Mouse (Mus musculus) midbrain, embryonic 11.5 days (tissue): Measurements from ENCODE around the gene Caln1. TPM values are rescaled to one million over a fixed set of nuclear protein-coding genes. Genes with fewer than 3 reads are reported as not detected.

Source experiments
- ATAC-seq: fragments of 200-750 bp; cut with Nextera tagmentation; 2 replicates; pipeline ENCODE4 v1.8.0; 2017; ENCODE audit warnings: moderate TSS enrichment, moderate library complexity; ENCODE audit not compliant: low FRiP score
- DNase-seq: peaks from one replicate; pipeline ENCODE4 v3.0.0; 2015; ENCODE audit warnings: low spot score; ENCODE audit errors: missing footprints
- H3K27ac ChIP-seq: fragments of 300-500 bp; sonication (generic); 2 replicates; pipeline ENCODE4 v1.5.1; 2014; ENCODE audit warnings: low read depth, low read length
- H3K27me3 ChIP-seq: fragments of 300-500 bp; sonication (generic); 2 replicates; pipeline ENCODE4 v1.6.1; 2014; ENCODE audit warnings: mild to moderate bottlenecking, low read length, moderate library complexity, mixed read lengths; ENCODE audit not compliant: control insufficient read depth, insufficient read depth
- H3K36me3 ChIP-seq: fragments of 300-500 bp; sonication (generic); 2 replicates; pipeline ENCODE4 v1.6.1; 2014; ENCODE audit warnings: mild to moderate bottlenecking, low read length, moderate library complexity, mixed read lengths; ENCODE audit not compliant: control insufficient read depth, insufficient read depth
- H3K4me1 ChIP-seq: fragments of 300-500 bp; sonication (generic); 2 replicates; pipeline ENCODE4 v1.6.1; 2014; ENCODE audit warnings: low read length; ENCODE audit not compliant: control insufficient read depth, insufficient read depth
- H3K4me2 ChIP-seq: fragments of 300-500 bp; sonication (generic); 2 replicates; pipeline ENCODE4 v1.6.1; 2014; ENCODE audit warnings: mild to moderate bottlenecking, moderate library complexity
- H3K4me3 ChIP-seq: fragments of 300-500 bp; sonication (generic); 2 replicates; pipeline ENCODE4 v1.5.1; 2014; ENCODE audit warnings: low read depth, low read length
- H3K9ac ChIP-seq: fragments of 300-500 bp; sonication (generic); 2 replicates; pipeline ENCODE4 v1.6.1; 2014; ENCODE audit warnings: low read length
- H3K9me3 ChIP-seq: fragments of 300-500 bp; sonication (generic); 2 replicates; pipeline ENCODE4 v1.6.1; 2016; ENCODE audit warnings: low read length; ENCODE audit not compliant: control insufficient read depth
- WGBS: fragments of 180-500 bp; shearing (Covaris S2); extraction: QIAGEN DNeasy Blood & Tissue Kit; methylation state at CpG from one replicate; pipeline ENCODE4 v1.1.7; 2014; 5-methylcytosine and 5-hydroxymethylcytosine counted together
- polyA plus RNA-seq: library from polyadenylated mRNA; unstranded; fragments of >200 nt; fragmentation: Nextera tagmentation; extraction: Ambion mirVana; gene quantifications from 2 replicates; pipeline ENCODE4 v1.2.1, GENCODE M21; 2014

Gene Caln1
- polyA plus RNA-seq, 1 experiment from 2014 or later = 0.34 TPM

DNA sequence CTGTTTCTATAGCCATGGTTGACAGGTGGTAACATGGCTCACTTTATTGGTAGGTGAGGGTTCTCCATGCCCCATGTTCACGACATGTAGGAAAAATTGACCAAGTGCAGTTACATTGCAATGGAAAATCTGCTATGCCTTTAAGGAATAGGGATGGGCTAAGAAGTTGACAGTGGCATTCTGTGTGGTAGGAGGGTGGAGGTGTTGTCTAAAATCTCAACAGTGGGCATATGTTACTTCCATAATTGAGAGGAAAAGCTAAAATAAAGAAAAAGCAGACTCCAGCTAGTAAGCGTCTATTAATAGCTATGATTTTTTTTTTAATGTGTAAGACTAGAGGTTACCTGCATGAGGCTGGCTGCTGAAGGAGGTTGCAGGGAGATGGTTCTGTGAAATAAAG, 308.6 kb downstream of the Caln1 start:
- Histone ChIP-seq H3K9ac (no peak overlapping the region), H3K4me2 (no peak overlapping the region), H3K27me3 (no peaks in the 10 kb centered on the region), H3K27ac (no peak overlapping the region), H3K4me3 (no peak overlapping the region), H3K9me3 (no peaks in the 10 kb centered on the region), H3K4me1 (no peaks in the 10 kb centered on the region), H3K36me3 (no peaks in the 10 kb centered on the region)
- WGBS = 89% methylated on average over 2 of the region's 2 CpGs
- no peak for ATAC-seq
- DNase-seq = no peak

DNA sequence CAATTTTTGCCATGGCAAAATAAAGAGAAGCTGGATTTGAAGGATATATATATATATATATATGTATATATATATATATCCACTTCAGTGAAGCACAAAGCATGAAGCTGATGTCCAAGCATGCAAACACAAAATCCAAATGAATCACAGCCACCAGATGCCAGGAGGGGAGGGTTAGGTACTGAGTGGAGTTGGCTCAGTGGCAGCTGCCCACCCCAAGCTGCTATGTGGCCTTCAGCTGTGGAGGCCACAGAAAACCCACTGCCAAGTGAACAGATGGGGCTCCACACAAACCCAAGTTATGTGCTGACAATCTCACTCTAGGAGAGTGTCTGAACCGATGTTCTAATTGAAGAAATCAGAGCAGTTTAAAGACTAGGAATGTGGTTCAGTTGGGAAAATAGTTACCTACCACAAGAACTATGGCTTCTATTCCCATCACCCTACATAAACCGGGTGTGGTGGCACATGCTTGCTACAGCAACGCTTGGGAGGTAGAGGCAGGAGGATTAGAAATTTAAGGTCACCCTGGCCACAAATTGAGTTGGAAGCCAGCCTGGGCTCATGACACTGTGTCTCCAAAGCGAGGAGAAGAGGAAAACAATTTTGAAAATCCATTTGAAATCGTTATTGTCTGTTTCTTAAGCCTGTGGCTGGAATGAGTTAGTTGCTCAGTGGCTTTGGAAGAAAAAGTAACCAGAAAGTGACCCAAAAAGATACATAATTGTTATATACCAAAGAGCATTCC, 316.8 kb downstream of the Caln1 start:
- Histone ChIP-seq H3K9ac (no peak overlapping the region), H3K9me3 (no peaks in the 10 kb centered on the region), H3K27ac (no peak overlapping the region), H3K27me3 (no peaks in the 10 kb centered on the region), H3K4me2 (no peak overlapping the region), H3K36me3 (no peaks in the 10 kb centered on the region), H3K4me3 (no peak overlapping the region), H3K4me1 (no peaks in the 10 kb centered on the region)
- WGBS = 77% methylated on average over 5 of the region's 5 CpGs
- DNase-seq (no peak), ATAC-seq (no peak)

DNA sequence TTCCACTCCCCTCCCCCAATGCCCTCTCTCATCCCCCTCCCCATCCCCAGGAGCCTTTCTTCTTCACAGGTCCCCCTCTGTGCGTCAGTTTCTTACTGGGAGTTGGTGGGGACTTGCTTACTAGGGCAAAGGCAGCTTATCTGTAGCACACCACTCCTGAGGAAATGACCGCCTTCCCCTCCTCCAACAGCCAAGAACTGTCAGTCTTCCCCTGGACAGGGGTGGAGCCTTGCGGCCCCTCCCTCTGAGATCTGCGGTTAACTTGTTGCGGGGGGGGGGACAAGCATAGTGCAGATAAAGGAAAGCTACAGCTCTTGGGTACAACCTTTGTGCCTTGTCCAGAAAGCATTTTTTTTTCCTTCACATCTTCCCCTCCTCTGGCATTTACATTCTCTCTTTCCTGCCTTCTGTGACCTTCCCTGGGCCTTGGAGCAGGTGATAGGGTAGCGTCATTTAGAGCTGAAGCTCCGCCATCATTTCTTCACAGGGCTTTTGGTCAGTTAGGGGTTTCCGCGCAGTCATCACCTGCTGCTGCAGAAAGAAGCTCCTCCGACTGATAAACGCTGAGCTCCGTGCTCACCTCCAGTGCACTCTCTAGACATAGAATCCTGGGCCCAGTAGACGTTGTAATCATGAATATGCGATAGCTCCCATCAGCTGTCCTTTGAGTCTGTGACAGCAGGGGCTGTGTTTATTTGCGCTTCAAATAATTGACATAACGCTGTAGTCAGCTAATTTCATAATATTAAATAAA, 319.3 kb downstream of the Caln1 start:
- Histone ChIP-seq H3K27ac (no peak overlapping the region), H3K4me3 (no peak overlapping the region), H3K27me3 (no peaks in the 10 kb centered on the region), H3K4me1 (no peaks in the 10 kb centered on the region), H3K9ac (no peak overlapping the region), H3K4me2 (no peak overlapping the region), H3K9me3 (no peaks in the 10 kb centered on the region), H3K36me3 (no peaks in the 10 kb centered on the region)
- DNase-seq (no peak), ATAC-seq (no peak)
- 46% methylated on average over 16 of the region's 16 CpGs for WGBS

DNA sequence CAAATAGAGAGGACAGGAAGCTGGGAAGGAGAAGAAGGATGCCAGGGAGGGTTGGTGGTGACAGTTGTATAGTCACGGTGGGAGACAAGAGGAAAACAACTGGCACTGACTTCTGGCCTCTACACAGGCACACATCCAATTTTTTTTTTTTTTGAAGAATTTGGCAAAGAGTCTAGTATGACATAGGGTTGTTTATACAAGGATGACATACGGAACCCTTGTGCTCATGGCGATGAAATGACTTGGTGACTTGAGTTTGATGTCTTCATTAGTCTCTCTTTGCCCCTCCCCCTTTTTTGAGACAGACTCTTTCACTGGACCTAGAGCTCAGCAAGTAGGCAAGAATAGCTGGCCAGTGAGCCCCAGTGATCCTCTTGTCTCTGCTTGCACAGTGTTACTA, 322.1 kb downstream of the Caln1 start:
- no peak overlapping the region for H3K4me2 ChIP-seq
- ATAC-seq (no peak), DNase-seq (no peak)
- H3K4me1 ChIP-seq = no peaks in the 10 kb centered on the region
- WGBS = 94% methylated on average over 3 of the region's 3 CpGs
- H3K9me3 ChIP-seq = no peaks in the 10 kb centered on the region
- H3K9ac ChIP-seq = no peak overlapping the region
- H3K27me3 ChIP-seq = no peaks in the 10 kb centered on the region
- no peak overlapping the region for H3K4me3 ChIP-seq
- no peaks in the 10 kb centered on the region for H3K36me3 ChIP-seq
- H3K27ac ChIP-seq = no peak overlapping the region

DNA sequence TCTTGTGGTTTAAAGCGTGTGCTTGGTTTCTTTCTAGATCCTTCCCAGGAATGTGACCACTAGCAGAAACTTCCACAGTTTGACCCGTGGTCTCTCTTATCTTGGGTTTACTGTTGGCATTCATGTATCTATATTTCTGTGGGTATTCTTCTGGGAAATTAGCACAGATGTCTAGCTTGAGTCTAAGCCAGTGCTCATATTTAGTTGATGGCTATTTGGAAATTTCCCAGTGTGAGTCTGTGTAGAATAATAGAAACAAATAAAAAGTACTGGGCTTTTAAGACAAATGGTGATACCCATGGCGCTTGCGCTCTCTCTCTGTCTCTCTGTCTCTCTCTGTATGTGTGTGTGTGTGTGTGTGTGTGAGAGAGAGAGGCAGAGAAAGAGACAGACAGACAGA, 330.2 kb downstream of the Caln1 start:
- no peaks in the 10 kb centered on the region for H3K27me3 ChIP-seq
- no peak overlapping the region for H3K4me2 ChIP-seq
- 90% methylated on average over 4 of the region's 4 CpGs for WGBS
- H3K4me3 ChIP-seq = no peak overlapping the region
- no peaks in the 10 kb centered on the region for H3K36me3 ChIP-seq
- no peak overlapping the region for H3K9ac ChIP-seq
- H3K9me3 ChIP-seq = no peaks in the 10 kb centered on the region
- no peak overlapping the region for H3K27ac ChIP-seq
- DNase-seq (no peak), ATAC-seq (no peak)
- H3K4me1 ChIP-seq = no peaks in the 10 kb centered on the region

DNA sequence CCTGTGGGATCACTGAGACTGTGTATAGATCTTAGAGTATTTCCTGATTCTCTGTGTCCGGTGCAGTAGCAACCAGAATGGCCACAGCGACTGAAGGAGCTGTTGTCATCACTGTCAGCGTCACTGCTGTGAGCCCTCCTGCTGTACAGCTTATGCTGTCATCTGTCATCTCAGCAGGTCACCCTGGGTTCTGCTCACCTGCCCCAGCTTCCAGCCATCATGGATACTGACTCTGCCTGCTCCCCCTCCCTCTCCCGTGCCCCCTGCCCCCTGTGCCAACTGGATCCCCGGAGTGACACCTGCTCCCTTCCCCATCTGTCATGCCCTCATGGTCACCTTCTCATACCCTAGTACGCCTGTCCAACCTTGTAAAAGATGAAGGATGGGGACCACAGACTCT, 332.5 kb downstream of the Caln1 start:
- Histone ChIP-seq H3K27ac (no peak overlapping the region), H3K9ac (no peak overlapping the region), H3K36me3 (no peaks in the 10 kb centered on the region), H3K4me2 (no peak overlapping the region), H3K4me3 (no peak overlapping the region), H3K9me3 (no peaks in the 10 kb centered on the region), H3K27me3 (no peaks in the 10 kb centered on the region), H3K4me1 (no peaks in the 10 kb centered on the region)
- WGBS = 83% methylated on average over 6 of the region's 6 CpGs
- ATAC-seq = no peak
- no peak for DNase-seq

DNA sequence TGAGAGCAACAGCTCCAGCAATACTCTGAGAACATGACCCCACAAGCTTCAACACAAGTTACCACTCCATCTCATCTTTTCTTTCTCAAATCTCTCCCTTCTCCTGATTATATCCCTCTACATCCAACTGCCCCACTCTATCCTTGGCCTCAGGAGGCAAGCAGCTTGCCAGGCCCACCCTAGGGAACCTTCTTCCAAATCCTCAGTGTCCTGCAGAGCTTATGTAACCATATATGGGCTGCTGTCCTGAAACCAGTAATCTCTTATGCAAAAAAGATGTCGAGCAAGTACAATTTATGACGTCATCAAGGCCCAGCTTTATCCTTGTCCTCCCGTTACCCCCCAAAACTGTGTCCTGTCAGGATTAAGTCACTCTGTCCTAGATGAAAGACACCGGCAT, 333.1 kb downstream of the Caln1 start:
- H3K9ac ChIP-seq = no peak overlapping the region
- H3K36me3 ChIP-seq = no peaks in the 10 kb centered on the region
- no peaks in the 10 kb centered on the region for H3K9me3 ChIP-seq
- no peak overlapping the region for H3K4me3 ChIP-seq
- no peak overlapping the region for H3K27ac ChIP-seq
- no peaks in the 10 kb centered on the region for H3K27me3 ChIP-seq
- 80% methylated on average over 4 of the region's 4 CpGs for WGBS
- no peak for DNase-seq
- no peak for ATAC-seq
- H3K4me2 ChIP-seq = no peak overlapping the region
- no peaks in the 10 kb centered on the region for H3K4me1 ChIP-seq

DNA sequence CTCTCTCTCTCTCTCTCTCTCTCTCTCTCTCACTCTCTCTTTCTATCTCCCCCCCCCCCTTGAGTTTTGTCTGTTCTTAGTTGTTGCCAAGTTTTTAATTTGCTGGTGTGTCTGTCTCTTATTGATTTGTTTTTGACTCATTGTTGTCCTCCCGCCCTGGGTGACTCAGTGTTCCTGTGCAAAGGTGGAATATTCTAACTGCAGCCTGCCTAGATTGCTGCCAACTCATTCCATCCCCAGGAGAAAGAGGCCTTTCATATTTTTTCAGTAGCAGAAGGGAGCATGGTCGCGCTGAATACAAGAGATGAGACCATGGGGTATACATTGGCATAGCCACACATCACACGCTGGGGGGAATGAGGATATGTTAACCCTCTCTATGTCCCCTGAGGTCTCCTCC, 335.6 kb downstream of the Caln1 start:
- Histone ChIP-seq H3K9me3 (no peaks in the 10 kb centered on the region), H3K4me1 (no peaks in the 10 kb centered on the region), H3K4me2 (no peak overlapping the region), H3K27me3 (no peaks in the 10 kb centered on the region), H3K36me3 (no peaks in the 10 kb centered on the region), H3K27ac (no peak overlapping the region), H3K4me3 (no peak overlapping the region), H3K9ac (no peak overlapping the region)
- 89% methylated on average over 4 of the region's 4 CpGs for WGBS
- ATAC-seq (no peak), DNase-seq (no peak)

DNA sequence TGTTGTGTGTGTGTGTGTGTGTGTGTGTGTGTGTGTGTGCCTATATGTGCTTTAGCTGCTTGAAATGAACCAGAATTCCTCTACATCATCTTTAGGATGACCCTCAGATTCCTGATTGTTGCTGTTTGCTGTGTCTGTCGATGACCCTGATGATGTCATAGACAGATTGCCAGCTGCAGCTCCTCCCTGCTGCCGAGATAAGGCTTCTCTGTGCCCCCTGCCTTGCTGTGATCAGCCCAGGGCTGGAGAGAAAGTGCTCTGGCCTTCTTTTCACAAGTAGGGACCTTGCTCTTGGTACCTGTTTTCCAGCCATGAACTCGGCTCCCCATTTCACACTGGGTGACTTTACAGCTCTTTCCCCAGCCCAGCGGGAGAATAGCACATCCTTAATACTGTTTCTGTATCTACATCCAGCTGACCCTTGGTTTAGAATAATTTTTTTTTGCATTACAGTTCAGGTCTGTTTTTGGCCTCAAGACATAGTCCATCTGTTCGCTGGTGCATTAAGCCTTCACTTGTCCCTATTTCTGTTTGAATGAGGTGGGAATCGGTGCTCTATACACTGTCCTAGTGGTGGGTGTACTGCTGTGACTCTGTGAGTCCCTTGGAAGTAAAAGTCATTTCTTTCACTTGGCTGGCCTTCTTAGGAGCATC, 337.1 kb downstream of the Caln1 start:
- 72% methylated on average over 6 of the region's 6 CpGs for WGBS
- no peak for ATAC-seq
- no peaks in the 10 kb centered on the region for H3K27me3 ChIP-seq

More for the DNA sequence above, 337.1 kb downstream of the Caln1 start:
- no peak for DNase-seq
- Histone ChIP-seq H3K9me3 (no peaks in the 10 kb centered on the region), H3K4me1 (no peaks in the 10 kb centered on the region), H3K9ac (no peak overlapping the region), H3K4me2 (no peak overlapping the region), H3K36me3 (no peaks in the 10 kb centered on the region), H3K4me3 (no peak overlapping the region), H3K27ac (no peak overlapping the region)
